Mouse (Mus musculus): ENCODE data around the gene Nudt17. TPM values are rescaled to one million over a fixed set of nuclear protein-coding genes. Genes with fewer than 3 reads are reported as not detected.
"Not testable (repeated sequence)": the region's sequence is repeated elsewhere in the genome, so short reads cannot be mapped to it uniquely, and the experiment has no call there.

The Nudt17 gene
- polyA plus RNA-seq, 1 experiment from 2014 or later, result 16.6 TPM

DNA sequence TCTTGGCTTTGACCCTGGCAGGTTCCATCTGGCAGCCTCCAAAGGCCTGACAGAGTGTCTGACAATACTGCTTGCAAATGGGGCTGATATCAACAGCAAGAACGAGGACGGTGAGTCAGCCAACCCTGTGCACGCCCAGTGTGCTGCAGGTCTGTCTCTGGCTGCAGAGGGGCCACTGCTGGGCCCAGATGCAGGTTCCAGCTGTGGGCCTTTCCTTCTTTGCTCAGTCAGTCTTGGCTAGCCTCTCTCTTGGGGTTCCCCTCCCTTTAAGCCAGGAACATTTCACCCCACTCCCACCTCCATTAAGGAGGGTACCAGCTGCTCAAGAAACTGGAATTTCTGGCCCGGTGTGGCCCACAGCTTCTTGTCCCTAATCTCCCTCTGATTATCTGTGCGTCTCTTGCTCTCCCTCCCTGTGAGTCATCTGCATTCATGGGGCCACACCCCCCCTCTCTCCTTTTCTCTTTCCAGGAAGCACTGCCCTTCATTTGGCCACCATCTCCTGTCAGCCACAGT is 29.1 kb downstream of the Nudt17 start:
- H3K9me3 ChIP-seq (replicated peaks), result no peaks in the 10 kb centered on the region
- whole genome bisulfite sequencing, result 25% methylated on average over 5 of the region's 5 CpGs
- no peaks in the 10 kb centered on the region for H3K36me3 ChIP-seq
- peaks cover 52% of the 10 kb centered on the region for H3K27me3 ChIP-seq (ENCODE audit: low read depth, poor library complexity, severe bottlenecking)
- H3K4me3 ChIP-seq, result no peak overlapping the region
- peaks cover 24% of the 10 kb centered on the region; the same call in 1 of the 2 replicates for H3K4me1 ChIP-seq
- DNase-seq (ENCODE audit: low spot score), result no peak
- H3K27ac ChIP-seq (replicated peaks), result no peak overlapping the region

DNA sequence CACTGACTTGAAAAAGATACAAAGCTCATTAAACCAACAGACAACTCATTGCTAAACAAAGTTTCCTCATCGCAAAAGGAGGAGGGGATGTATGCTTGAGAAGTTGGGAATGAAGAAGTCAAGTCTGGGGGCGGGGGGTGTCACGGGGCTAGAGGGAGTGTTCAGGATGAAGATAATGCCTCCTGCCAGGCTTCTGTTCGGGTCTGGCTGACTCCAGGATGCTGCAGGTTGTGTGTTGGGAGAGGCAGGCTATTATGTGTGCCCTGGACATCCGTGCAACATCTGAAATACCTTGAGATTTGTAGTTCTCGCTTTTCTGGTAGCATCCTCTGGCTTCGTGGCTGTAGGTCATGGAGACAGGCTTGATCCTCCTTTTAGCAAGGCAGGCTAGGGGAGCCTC is 29.9 kb downstream of the Nudt17 start:
- Histone ChIP-seq H3K36me3 (no peaks in the 10 kb centered on the region), H3K4me1 (peaks cover 19% of the 10 kb centered on the region; the same call in 1 of the 2 replicates), H3K27me3 (ENCODE audit: low read depth, poor library complexity, severe bottlenecking) (peaks cover 45% of the 10 kb centered on the region), H3K27ac (replicated peaks) (no peak overlapping the region), H3K9me3 (replicated peaks) (no peaks in the 10 kb centered on the region), H3K4me3 (no peak overlapping the region)
- WGBS, result 68% methylated on average over 7 of the region's 7 CpGs
- no peak for DNase-seq (ENCODE audit: low spot score)

DNA sequence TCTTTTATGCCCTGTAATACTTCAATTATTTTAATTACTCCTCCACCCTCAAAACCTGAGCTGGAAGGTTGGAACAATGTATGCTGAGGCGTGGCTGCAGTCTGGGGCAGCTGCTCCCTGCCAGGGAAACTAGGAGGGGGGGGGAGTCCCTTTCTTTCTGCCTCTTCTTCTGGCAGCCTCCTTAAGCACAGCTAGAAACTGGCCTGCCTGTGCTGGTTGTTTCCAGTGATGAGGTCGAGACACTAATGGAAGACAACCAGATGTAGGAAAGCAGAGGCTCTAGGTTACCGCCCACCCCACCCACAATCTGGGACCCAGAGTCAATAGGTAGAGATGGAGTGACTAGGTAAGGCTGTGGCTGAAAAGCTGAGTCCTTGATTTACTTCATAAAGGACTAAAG is 32.7 kb downstream of the Nudt17 start:
- peaks cover 41% of the 10 kb centered on the region for H3K27me3 ChIP-seq (ENCODE audit: low read depth, poor library complexity, severe bottlenecking)
- no peak overlapping the region for H3K4me3 ChIP-seq
- 33% methylated on average over 3 of the region's 3 CpGs for WGBS
- H3K9me3 ChIP-seq (replicated peaks), result no peaks in the 10 kb centered on the region
- no peak overlapping the region for H3K27ac ChIP-seq (replicated peaks)
- no peaks in the 10 kb centered on the region for H3K36me3 ChIP-seq
- no peak for DNase-seq (ENCODE audit: low spot score)
- peaks cover 19% of the 10 kb centered on the region for H3K4me1 ChIP-seq

GRCm38 (mm10) chr3:96675171-96675570 is 33.2 kb downstream of the Nudt17 start:
- Histone ChIP-seq H3K9me3 (replicated peaks) (no peaks in the 10 kb centered on the region), H3K36me3 (no peaks in the 10 kb centered on the region), H3K4me1 (peaks cover 20% of the 10 kb centered on the region), H3K27me3 (ENCODE audit: low read depth, poor library complexity, severe bottlenecking) (peaks cover 41% of the 10 kb centered on the region), H3K27ac (replicated peaks) (no peak overlapping the region), H3K4me3 (no peak overlapping the region)
- WGBS, result 80% methylated on average over 3 of the region's 3 CpGs
- no peak for DNase-seq (ENCODE audit: low spot score)

DNA sequence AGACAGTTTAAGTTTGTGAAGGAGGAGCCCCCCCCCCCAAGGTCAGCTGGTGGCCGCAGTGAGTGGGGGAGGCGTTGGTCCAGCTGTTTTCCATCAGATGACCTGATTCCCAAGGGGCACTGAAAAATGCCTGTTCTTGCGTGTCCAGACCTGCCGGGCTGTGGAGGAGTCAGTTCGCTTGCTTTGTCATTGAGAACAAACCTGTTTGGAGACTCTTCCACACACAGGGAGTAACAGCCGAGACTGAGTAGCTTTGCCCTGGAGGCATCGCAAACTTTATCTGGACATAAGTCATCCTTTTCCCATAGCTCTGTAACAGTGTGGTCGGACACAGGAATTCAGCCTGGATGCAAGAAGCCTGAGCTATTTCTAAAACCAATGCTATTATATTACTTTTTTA is 33.9 kb downstream of the Nudt17 start:
- DNase-seq (ENCODE audit: low spot score), result no peak
- no peaks in the 10 kb centered on the region for H3K9me3 ChIP-seq (replicated peaks)
- no peaks in the 10 kb centered on the region for H3K36me3 ChIP-seq
- H3K27me3 ChIP-seq (ENCODE audit: low read depth, poor library complexity, severe bottlenecking), result peaks cover 38% of the 10 kb centered on the region
- H3K4me1 ChIP-seq, result peaks cover 21% of the 10 kb centered on the region
- no peak overlapping the region for H3K4me3 ChIP-seq
- no peak overlapping the region for H3K27ac ChIP-seq (replicated peaks)
- WGBS, result 69% methylated on average over 8 of the region's 8 CpGs

GRCm38 (mm10) chr3:96673514-96673913 is 34.8 kb downstream of the Nudt17 start:
- WGBS, result 80% methylated on average over 4 of the region's 4 CpGs
- no peak overlapping the region for H3K4me3 ChIP-seq
- H3K9me3 ChIP-seq (replicated peaks), result no peaks in the 10 kb centered on the region
- H3K27ac ChIP-seq (replicated peaks), result no peak overlapping the region
- peaks cover 18% of the 10 kb centered on the region for H3K4me1 ChIP-seq
- H3K36me3 ChIP-seq, result no peaks in the 10 kb centered on the region
- peaks cover 29% of the 10 kb centered on the region for H3K27me3 ChIP-seq (ENCODE audit: low read depth, poor library complexity, severe bottlenecking)
- no peak for DNase-seq (ENCODE audit: low spot score)

GRCm38 (mm10) chr3:96671519-96671918 is 36.8 kb downstream of the Nudt17 start:
- Histone ChIP-seq H3K36me3 (no peaks in the 10 kb centered on the region), H3K4me1 (peaks cover 18% of the 10 kb centered on the region), H3K27me3 (ENCODE audit: low read depth, poor library complexity, severe bottlenecking) (peaks cover 22% of the 10 kb centered on the region), H3K9me3 (replicated peaks) (no peaks in the 10 kb centered on the region), H3K4me3 (no peak overlapping the region), H3K27ac (replicated peaks) (no peak overlapping the region)
- no peak for DNase-seq (ENCODE audit: low spot score)
- 92% methylated on average over 5 of the region's 5 CpGs for WGBS

- DNase-seq (ENCODE audit: low spot score), result peak; percentile 85
- 5% methylated on average over 33 of the region's 35 CpGs for WGBS
- Histone ChIP-seq H3K4me1 (peaks cover 18% of the 10 kb centered on the region), H3K27me3 (ENCODE audit: low read depth, poor library complexity, severe bottlenecking) (peaks cover 22% of the 10 kb centered on the region), H3K4me3 (peak within 1 kb of the TSS; percentile 56), H3K36me3 (no peaks in the 10 kb centered on the region), H3K9me3 (replicated peaks) (no peaks in the 10 kb centered on the region), H3K27ac (replicated peaks) (0 out of 2 replicates have a peak within 1 kb of the TSS, but pooled peaks have one; percentile 33)
These were observed 38.5 kb downstream of the Nudt17 start, which contains the start of gene Ankrd35 for GRCm38 (mm10) chr3:96669727-96670468. Gene Ankrd35, plus strand, starts transcription at chr3:96670131.

GRCm38 (mm10) chr3:96668424-96669067 is 39.8 kb downstream of the Nudt17 start:
- H3K4me3 ChIP-seq, result no peak overlapping the region
- no peak for DNase-seq (ENCODE audit: low spot score)
- 95% methylated on average over 5 of the region's 5 CpGs for WGBS
- no peak overlapping the region for H3K27ac ChIP-seq (replicated peaks)
- H3K27me3 ChIP-seq (ENCODE audit: low read depth, poor library complexity, severe bottlenecking), result peaks cover 26% of the 10 kb centered on the region
- H3K36me3 ChIP-seq, result no peaks in the 10 kb centered on the region
- H3K4me1 ChIP-seq, result peaks cover 18% of the 10 kb centered on the region
- H3K9me3 ChIP-seq (replicated peaks), result no peaks in the 10 kb centered on the region

- WGBS, result 47% methylated on average over 1 of the region's 1 CpGs
- Histone ChIP-seq H3K4me3 (no peak overlapping the region), H3K27me3 (ENCODE audit: low read depth, poor library complexity, severe bottlenecking) (peaks cover 26% of the 10 kb centered on the region), H3K4me1 (peaks cover 29% of the 10 kb centered on the region), H3K27ac (replicated peaks) (no peak overlapping the region), H3K36me3 (no peaks in the 10 kb centered on the region), H3K9me3 (replicated peaks) (no peaks in the 10 kb centered on the region)
- DNase-seq (ENCODE audit: low spot score), result no peak
These were observed 41.0 kb downstream of the Nudt17 start for GRCm38 (mm10) chr3:96667316-96667715.

DNA sequence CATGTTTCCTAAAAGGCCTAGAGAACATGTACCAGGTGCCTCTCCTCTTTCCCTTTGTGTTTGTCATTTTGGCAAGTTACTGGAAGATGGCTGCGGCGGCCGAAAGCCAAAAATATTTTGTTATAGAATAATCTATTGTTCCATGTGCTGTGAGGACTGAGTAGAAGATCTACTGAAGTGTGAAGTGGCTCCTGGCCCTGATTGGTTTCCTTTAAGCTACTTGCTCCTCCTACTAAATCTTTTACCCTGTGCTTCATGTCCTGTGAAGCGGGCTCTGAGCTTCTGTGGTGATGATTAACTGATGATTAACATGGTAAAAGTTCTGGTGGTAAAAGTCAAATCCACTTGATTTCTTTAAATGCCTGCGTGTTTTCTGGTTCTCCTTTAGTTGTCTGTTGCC is 41.4 kb downstream of the Nudt17 start:
- 93% methylated on average over 5 of the region's 5 CpGs for WGBS
- H3K9me3 ChIP-seq (replicated peaks), result no peaks in the 10 kb centered on the region
- H3K27me3 ChIP-seq (ENCODE audit: low read depth, poor library complexity, severe bottlenecking), result peaks cover 26% of the 10 kb centered on the region
- DNase-seq (ENCODE audit: low spot score), result no peak
- H3K4me1 ChIP-seq, result peaks cover 29% of the 10 kb centered on the region
- no peak overlapping the region for H3K27ac ChIP-seq (replicated peaks)
- no peaks in the 10 kb centered on the region for H3K36me3 ChIP-seq
- no peak overlapping the region for H3K4me3 ChIP-seq

DNA sequence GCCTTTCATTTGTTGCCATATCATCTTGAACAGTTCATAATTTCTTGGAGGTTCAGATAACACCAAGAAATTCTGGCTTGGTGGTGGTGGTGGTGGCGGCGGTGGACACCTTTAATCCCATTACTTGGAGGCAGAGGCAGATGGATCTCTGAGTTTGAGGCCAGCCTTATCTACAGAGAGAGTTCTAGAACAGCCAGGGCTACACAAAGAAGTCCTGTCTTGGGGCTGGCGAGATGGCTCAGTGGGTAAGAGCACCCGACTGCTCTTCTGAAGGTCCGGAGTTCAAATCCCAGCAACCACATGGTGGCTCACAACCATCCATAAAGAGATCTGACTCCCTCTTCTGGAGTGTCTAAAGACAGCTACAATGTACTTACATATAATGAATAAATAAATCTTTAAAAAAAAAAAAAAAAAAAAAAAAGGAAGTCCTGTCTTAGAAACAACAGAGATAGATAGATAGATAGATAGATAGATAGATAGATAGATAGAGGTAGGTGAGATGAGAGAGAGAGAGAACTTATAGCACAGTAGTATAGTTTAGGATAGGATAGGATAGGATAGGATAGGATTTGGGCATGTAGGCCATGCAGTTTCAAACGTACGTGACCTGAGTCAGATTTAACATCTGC is 42.5 kb downstream of the Nudt17 start:
- peaks cover 15% of the 10 kb centered on the region for H3K27me3 ChIP-seq (ENCODE audit: low read depth, poor library complexity, severe bottlenecking)
- H3K36me3 ChIP-seq; H3K4me3 ChIP-seq; H3K9me3 ChIP-seq (replicated peaks); H3K27ac ChIP-seq (replicated peaks); DNase-seq (ENCODE audit: low spot score): not testable (repeated sequence)
- peaks cover 29% of the 10 kb centered on the region for H3K4me1 ChIP-seq
- 91% methylated on average over 7 of the region's 7 CpGs for WGBS
